Mouse (Mus musculus): ENCODE data around the gene Usp25.

DNA sequence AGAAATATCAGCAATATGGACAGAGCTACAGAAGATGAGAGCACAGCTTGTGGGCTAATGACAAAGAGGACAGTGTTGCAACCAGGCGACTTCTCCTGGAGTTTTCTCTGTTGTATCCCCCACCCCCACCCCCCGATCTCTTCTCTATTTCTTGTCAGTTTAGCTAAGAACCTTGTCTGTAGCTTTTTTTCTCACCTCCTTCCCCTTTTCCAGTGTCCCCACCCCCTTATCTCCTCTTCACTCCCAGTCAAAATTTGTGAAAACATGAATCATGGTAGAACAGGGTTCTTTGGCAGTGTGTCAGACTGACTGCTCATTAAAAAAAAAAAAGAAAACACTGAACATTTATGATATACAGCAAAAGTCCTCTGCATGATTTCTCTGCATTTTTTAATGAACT is 16.9 kb downstream of the Usp25 start:
- TF ChIP-seq CTCF (IDR thresholded peaks at IDR 0.05; ENCODE audit: borderline replicate concordance, insufficient read depth, low read length): no peak
- TF ChIP-seq POLR2A (IDR thresholded peaks at IDR 0.05; ENCODE audit: low read depth, low read length): no peak
